Mouse (Mus musculus) induced T-regulatory cell, adult 2 months (primary cell): ENCODE measurements at regions not wholly inside any gene's neighbourhood (a gene's known extent, or its start where the extent isn't known, plus 50 kb on each side); places are given as distances from the start of the nearest gene placed in this dataset.

Experiments used
- DNase-seq: peaks from one replicate; pipeline ENCODE4 v3.0.0-alpha.2; 2012; ENCODE audit warnings: low read depth

GRCm38 (mm10) chr3:149625066-149625465, 634.7 kb upstream of the Adgrl2 start:
- DNase-seq = no peak

GRCm38 (mm10) chr3:149623851-149624532, 633.6 kb upstream of the Adgrl2 start:
- peak; percentile 7 for DNase-seq

- DNase-seq = no peak
These were observed 613.5 kb upstream of the Adgrl2 start for GRCm38 (mm10) chr3:149603865-149604264.

- DNase-seq = no peak
These were observed 610.9 kb upstream of the Adgrl2 start for GRCm38 (mm10) chr3:149601276-149601675.

GRCm38 (mm10) chr3:149594470-149594869, 604.1 kb upstream of the Adgrl2 start:
- DNase-seq = no peak

GRCm38 (mm10) chr3:149585769-149586168, 595.4 kb upstream of the Adgrl2 start:
- DNase-seq = no peak

GRCm38 (mm10) chr3:149581141-149581540, 590.8 kb upstream of the Adgrl2 start:
- no peak for DNase-seq

GRCm38 (mm10) chr3:149575678-149576077, 585.3 kb upstream of the Adgrl2 start:
- DNase-seq = no peak

GRCm38 (mm10) chr3:149566853-149567252, 576.5 kb upstream of the Adgrl2 start:
- DNase-seq = no peak

- no peak for DNase-seq
These were observed 560.0 kb upstream of the Adgrl2 start for GRCm38 (mm10) chr3:149550231-149550951.

- peak; percentile 18 for DNase-seq
These were observed 556.7 kb upstream of the Adgrl2 start for GRCm38 (mm10) chr3:149547045-149547444.

GRCm38 (mm10) chr3:149546256-149546655, 555.9 kb upstream of the Adgrl2 start:
- DNase-seq = no peak

GRCm38 (mm10) chr3:149534183-149534582, 543.8 kb upstream of the Adgrl2 start:
- no peak for DNase-seq

- DNase-seq = no peak
These were observed 539.8 kb upstream of the Adgrl2 start for GRCm38 (mm10) chr3:149530026-149530607.

GRCm38 (mm10) chr3:149526509-149526908, 536.2 kb upstream of the Adgrl2 start:
- no peak for DNase-seq

- no peak for DNase-seq
These were observed 529.2 kb upstream of the Adgrl2 start for GRCm38 (mm10) chr3:149519575-149519929.

GRCm38 (mm10) chr3:149518928-149519574, 528.7 kb upstream of the Adgrl2 start:
- DNase-seq = no peak

- no peak for DNase-seq
These were observed 527.2 kb upstream of the Adgrl2 start for GRCm38 (mm10) chr3:149517537-149517936.

GRCm38 (mm10) chr3:149509178-149509577, 518.8 kb upstream of the Adgrl2 start:
- DNase-seq = no peak

GRCm38 (mm10) chr3:149508671-149509070, 518.3 kb upstream of the Adgrl2 start:
- no peak for DNase-seq

GRCm38 (mm10) chr3:149505692-149506091, 515.3 kb upstream of the Adgrl2 start:
- no peak for DNase-seq

GRCm38 (mm10) chr3:149503992-149504391, 513.6 kb upstream of the Adgrl2 start:
- DNase-seq = no peak

GRCm38 (mm10) chr3:149500130-149500529, 509.8 kb upstream of the Adgrl2 start:
- DNase-seq = no peak
